In the genomic region with DNA sequence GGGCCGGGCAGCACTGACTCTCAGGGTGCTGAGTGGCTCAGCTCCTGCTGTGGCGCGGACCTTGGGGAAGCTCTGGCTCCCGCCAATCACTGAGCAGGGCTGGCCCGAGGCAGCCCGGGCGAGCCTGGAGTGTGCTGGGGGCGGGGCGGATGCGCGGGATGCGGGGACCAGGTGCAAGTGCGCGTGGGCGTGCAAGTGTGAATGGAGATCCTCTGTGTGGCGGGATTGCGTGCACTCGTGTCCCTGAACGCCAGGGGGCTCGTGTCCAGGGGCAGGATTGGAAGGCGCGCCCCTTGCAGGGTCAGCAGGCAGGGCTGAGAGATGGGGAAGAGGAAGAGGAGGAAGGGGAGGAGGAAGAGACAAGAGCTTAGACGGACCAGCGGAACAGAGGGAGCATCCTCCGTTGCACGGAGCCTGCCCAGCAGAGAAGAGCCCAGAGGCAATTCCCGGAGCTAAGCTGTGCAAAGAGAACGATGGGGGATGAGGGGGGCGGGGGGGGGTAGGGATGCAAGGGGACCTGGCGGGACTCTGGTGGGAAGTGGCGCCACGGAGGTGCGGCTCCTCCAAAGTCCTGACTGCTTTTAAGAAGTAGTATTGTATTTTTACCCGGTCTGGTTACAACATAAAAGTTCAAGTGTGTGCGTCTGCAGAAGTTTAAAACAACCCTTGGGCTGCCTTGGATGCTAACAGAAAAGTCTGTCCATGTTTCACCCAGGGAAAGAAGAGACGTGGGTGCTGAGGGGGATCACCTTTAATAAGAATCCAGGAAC, we compare ENCODE assay signal across 8 mouse cellular contexts. TPM values are rescaled to one million over a fixed set of nuclear protein-coding genes. Genes with fewer than 3 reads are reported as not detected.
A peak's percentile ranks its signal among the peaks of the same experiment; 100 is the strongest.
DNase-seq lines count a peak whose midpoint lies in the region; ATAC-seq lines count a peak whose summit lies in the region.

No protein-coding gene starts in this region.

- peaks cover 30% of the 10 kb centered on the region for H3K27me3 ChIP-seq in forebrain, embryonic 15.5 days
- peaks cover 44% of the 10 kb centered on the region for H3K27me3 ChIP-seq in intestine, embryonic 14.5 days (replicated peaks; ENCODE audit: control insufficient read depth, insufficient read depth, low read length)
- peaks cover 63% of the 10 kb centered on the region for H3K27me3 ChIP-seq in liver, embryonic 15.5 days

- peak overlapping the region; percentile 62 for H3K4me2 ChIP-seq in forebrain, embryonic 15.5 days (replicated peaks)
- H3K4me2 ChIP-seq in intestine, embryonic 14.5 days (ENCODE audit: low read length): peak overlapping the region; percentile 94
- H3K4me2 ChIP-seq in liver, embryonic 15.5 days: peak overlapping the region; percentile 37

- no peak overlapping the region for H3K27ac ChIP-seq in forebrain, embryonic 15.5 days (replicated peaks)
- no peak overlapping the region for H3K27ac ChIP-seq in intestine, embryonic 14.5 days (ENCODE audit: low read depth)
- no peak overlapping the region for H3K27ac ChIP-seq in liver, embryonic 15.5 days (replicated peaks)

- H3K9ac ChIP-seq in forebrain, embryonic 15.5 days (replicated peaks): peak overlapping the region; percentile 39
- H3K9ac ChIP-seq in intestine, embryonic 14.5 days (ENCODE audit: low read length): peak overlapping the region; percentile 39; the same call in 1 of the 2 replicates
- no peak overlapping the region for H3K9ac ChIP-seq in liver, embryonic 15.5 days

- ATAC-seq in forebrain, embryonic 15.5 days (replicated peaks): peak; percentile 88
- peak; percentile 86 for ATAC-seq in intestine, embryonic 14.5 days (replicated peaks; ENCODE audit: low FRiP score, low TSS enrichment, low read depth)
- ATAC-seq in liver, embryonic 15.5 days (ENCODE audit: insufficient read depth): 0 out of 2 replicates have a peak, but pooled peaks have one; percentile 37

- peak; percentile 2 for DNase-seq in cerebellum, adult 11 months
- DNase-seq in cerebellum, adult 8-10 months: no peak
- DNase-seq in adrenal gland, postnatal 36 days: peak; percentile 35 to 36
- peak; percentile 77 for DNase-seq in intestine, embryonic 14.5 days (ENCODE audit: low spot score)
- peak; percentile 14 to 38 for DNase-seq in natural killer cell, adult 2 months (ENCODE audit: low spot score in 2 of 2)
- DNase-seq in thymus, adult 18-20 months: peak; percentile 48 to 58

- WGBS in forebrain, embryonic 15.5 days: under 1% methylated on average over 36 of the region's 36 CpGs
- under 1% methylated on average over 35 of the region's 36 CpGs for WGBS in intestine, embryonic 14.5 days
- WGBS in liver, embryonic 15.5 days (ENCODE audit: insufficient replicate concordance): 2% methylated on average over 36 of the region's 36 CpGs

- H3K4me1 ChIP-seq in forebrain, embryonic 15.5 days: peaks cover 21% of the 10 kb centered on the region
- peaks cover 13% of the 10 kb centered on the region for H3K4me1 ChIP-seq in intestine, embryonic 14.5 days (replicated peaks; ENCODE audit: control insufficient read depth, insufficient read depth, low read length)
- H3K4me1 ChIP-seq in liver, embryonic 15.5 days (replicated peaks): peaks cover 4% of the 10 kb centered on the region; the same call in 1 of the 2 replicates

- no peaks in the 10 kb centered on the region for H3K9me3 ChIP-seq in forebrain, embryonic 15.5 days
- H3K9me3 ChIP-seq in intestine, embryonic 14.5 days (ENCODE audit: control insufficient read depth, low read length): peaks cover under 1% of the 10 kb centered on the region; the same call in 1 of the 2 replicates
- H3K9me3 ChIP-seq in liver, embryonic 15.5 days (replicated peaks): no peaks in the 10 kb centered on the region

- H3K4me3 ChIP-seq in forebrain, embryonic 15.5 days: peak overlapping the region; percentile 35
- peak overlapping the region; percentile 40 for H3K4me3 ChIP-seq in intestine, embryonic 14.5 days (ENCODE audit: low read depth, low read length)
- peak overlapping the region; percentile 17 for H3K4me3 ChIP-seq in liver, embryonic 15.5 days (replicated peaks)

- no peaks in the 10 kb centered on the region for H3K36me3 ChIP-seq in forebrain, embryonic 15.5 days
- H3K36me3 ChIP-seq in intestine, embryonic 14.5 days (ENCODE audit: control insufficient read depth, insufficient read depth, low read length): no peaks in the 10 kb centered on the region
- H3K36me3 ChIP-seq in liver, embryonic 15.5 days (replicated peaks): no peaks in the 10 kb centered on the region

RNA-seq across cellular contexts. Expression of gene Erg, which starts 0.7 kb away (rescaled TPM):
- 10 to 100 TPM; 15.6 to 19.5 TPM for total RNA-seq in adrenal gland, postnatal 36 days (2021)
- 1.5 and 1.9 TPM in 2 replicates for polyA plus RNA-seq in forebrain, embryonic 15.5 days (2015; fragmentation: Nextera tagmentation; extraction: Ambion mirVana)
- polyA plus RNA-seq in intestine, embryonic 14.5 days (2014; fragmentation: Nextera tagmentation; extraction: Ambion mirVana): 2.8 TPM in 2 replicates
- 1.8 and 2.0 TPM in 2 replicates for polyA plus RNA-seq in liver, embryonic 15.5 days (2015; fragmentation: Nextera tagmentation; extraction: Ambion mirVana)

Comparison
In these comparisons a context has a peak if more than half of its experiments do, and no peak if none do; other contexts are left out.
1. ATAC-seq: peak in every context shown above with its lines; median percentile 88 in forebrain, embryonic 15.5 days; 86 in intestine, embryonic 14.5 days; 37 in liver, embryonic 15.5 days.
2. H3K4me2 ChIP-seq: peak in every context shown above with its lines; median percentile 94 in intestine, embryonic 14.5 days; 62 in forebrain, embryonic 15.5 days; 37 in liver, embryonic 15.5 days.